12 mouse cellular contexts compared by ENCODE assay signal in genomic region chr19:6302114-6302513, GRCm38 (mm10). TPM values are rescaled to one million over a fixed set of nuclear protein-coding genes. Genes with fewer than 3 reads are reported as not detected.
DNase-seq lines count a peak whose midpoint lies in the region; ATAC-seq and TF ChIP-seq lines count a peak whose summit lies in the region.
"Had no signal": no experiment of that assay in that cellular context is flagged by ENCODE, and none has a peak within 500 bp of the region (broad histone marks: within the 10 kb centered on the region; RNA-seq: fewer than 3 reads in every experiment).

No protein-coding gene starts in this region.

- peaks cover 25% of the 10 kb centered on the region for H3K36me3 ChIP-seq in hindbrain, postnatal 0 days (ENCODE audit: insufficient read depth, low read length)
- no peaks in the 10 kb centered on the region for H3K36me3 ChIP-seq in hindbrain, embryonic 11.5 days (ENCODE audit: control insufficient read depth, insufficient read depth, low read length)
- peaks cover 28% of the 10 kb centered on the region for H3K36me3 ChIP-seq in embryonic facial prominence, embryonic 15.5 days
- H3K36me3 ChIP-seq in liver, embryonic 16.5 days (ENCODE audit: control insufficient read depth, insufficient read depth), result peaks cover 14% of the 10 kb centered on the region

- peak overlapping the region; percentile 88 for H3K27ac ChIP-seq in cerebellum, adult 2 months (ENCODE audit: insufficient read depth, low read length)
- H3K27ac ChIP-seq in hindbrain, postnatal 0 days, result peak overlapping the region; percentile 68
- no peak overlapping the region for H3K27ac ChIP-seq in hindbrain, embryonic 11.5 days (ENCODE audit: low read depth, low read length)
- 0 out of 2 replicates have a peak overlapping the region, but pooled peaks have one; percentile 31 for H3K27ac ChIP-seq in embryonic facial prominence, embryonic 15.5 days (replicated peaks)
- H3K27ac ChIP-seq in liver, embryonic 16.5 days (ENCODE audit: low read length), result peak overlapping the region; percentile 96
- H3K27ac ChIP-seq: neural tube, embryonic 13.5 days had no signal

- TF ChIP-seq POLR2A in cerebellum, adult 2 months (IDR thresholded peaks at IDR 0.05; ENCODE audit: borderline replicate concordance, insufficient read depth, low read length), result no peak

- H3K27me3 ChIP-seq in cerebellum, adult 2 months (ENCODE audit: control insufficient read depth, insufficient read depth, low read length), result no peaks in the 10 kb centered on the region
- H3K27me3 ChIP-seq in hindbrain, postnatal 0 days (ENCODE audit: insufficient read depth, low read length), result no peaks in the 10 kb centered on the region
- H3K27me3 ChIP-seq in hindbrain, embryonic 11.5 days (ENCODE audit: control insufficient read depth, insufficient read depth, low read length), result no peaks in the 10 kb centered on the region
- no peaks in the 10 kb centered on the region for H3K27me3 ChIP-seq in embryonic facial prominence, embryonic 15.5 days
- H3K27me3 ChIP-seq in liver, embryonic 16.5 days (ENCODE audit: control insufficient read depth, insufficient read depth, low read depth, low read length), result no peaks in the 10 kb centered on the region
- H3K27me3 ChIP-seq: neural tube, embryonic 13.5 days had no signal

- H3K9me3 ChIP-seq in hindbrain, postnatal 0 days (ENCODE audit: low read length), result no peaks in the 10 kb centered on the region
- no peaks in the 10 kb centered on the region for H3K9me3 ChIP-seq in hindbrain, embryonic 11.5 days (ENCODE audit: control insufficient read depth, low read length)
- H3K9me3 ChIP-seq in embryonic facial prominence, embryonic 15.5 days (replicated peaks), result no peaks in the 10 kb centered on the region
- H3K9me3 ChIP-seq in liver, embryonic 16.5 days (replicated peaks; ENCODE audit: control insufficient read depth, low read length), result no peaks in the 10 kb centered on the region
- H3K9me3 ChIP-seq: neural tube, embryonic 13.5 days had no signal

- TF ChIP-seq CTCF in cerebellum, adult 2 months (IDR thresholded peaks at IDR 0.05; ENCODE audit: borderline replicate concordance, insufficient read depth, low read depth, low read length), result no peak
- TF ChIP-seq CTCF in hindbrain, postnatal 0 days (IDR thresholded peaks at IDR 0.05; ENCODE audit: low read depth), result no peak

- 69% methylated on average over 5 of the region's 5 CpGs for WGBS in cerebellum, adult 2 months
- 92% methylated on average over 5 of the region's 5 CpGs for WGBS in hindbrain, postnatal 0 days
- 95% methylated on average over 5 of the region's 5 CpGs for WGBS in hindbrain, embryonic 11.5 days
- WGBS in embryonic facial prominence, embryonic 15.5 days, result 88% methylated on average over 5 of the region's 5 CpGs
- WGBS in liver, embryonic 16.5 days (ENCODE audit: insufficient replicate concordance), result 57% methylated on average over 5 of the region's 5 CpGs

- no peak overlapping the region for H3K4me2 ChIP-seq in hindbrain, postnatal 0 days (ENCODE audit: low read depth, low read length)
- no peak overlapping the region for H3K4me2 ChIP-seq in hindbrain, embryonic 11.5 days (replicated peaks; ENCODE audit: low read depth, low read length)
- no peak overlapping the region for H3K4me2 ChIP-seq in embryonic facial prominence, embryonic 15.5 days (replicated peaks)
- no peak overlapping the region for H3K4me2 ChIP-seq in liver, embryonic 16.5 days (ENCODE audit: low read depth, low read length)
- H3K4me2 ChIP-seq: neural tube, embryonic 13.5 days had no signal

- no peak for ATAC-seq in hindbrain, postnatal 0 days
- no peak for ATAC-seq in hindbrain, embryonic 11.5 days (ENCODE audit: low FRiP score)
- no peak for ATAC-seq in embryonic facial prominence, embryonic 15.5 days (ENCODE audit: insufficient number of reproducible peaks, low FRiP score, low TSS enrichment, low read depth)
- no peak for ATAC-seq in liver, embryonic 16.5 days (ENCODE audit: low read depth)
- ATAC-seq: midbrain, embryonic 16.5 days had no signal

- H3K4me1 ChIP-seq in cerebellum, adult 2 months (ENCODE audit: control insufficient read depth, insufficient read depth, low read length), result peaks cover 58% of the 10 kb centered on the region
- 0 out of 2 replicates have a peak, but pooled peaks cover 4% of the 10 kb centered on the region for H3K4me1 ChIP-seq in hindbrain, postnatal 0 days (ENCODE audit: insufficient read depth, low read length)
- no peaks in the 10 kb centered on the region for H3K4me1 ChIP-seq in hindbrain, embryonic 11.5 days (replicated peaks; ENCODE audit: control insufficient read depth, insufficient read depth, low read length)
- H3K4me1 ChIP-seq in embryonic facial prominence, embryonic 15.5 days, result peaks cover 36% of the 10 kb centered on the region
- H3K4me1 ChIP-seq in liver, embryonic 16.5 days (ENCODE audit: control insufficient read depth, low read depth, low read length), result peaks cover 87% of the 10 kb centered on the region

- no peak for DNase-seq in cerebellum, adult 2 months
- DNase-seq in cerebellum, adult 9-11 months, result no peak
- DNase-seq in hindbrain, postnatal 0 days (ENCODE audit: low spot score), result no peak
- DNase-seq in hindbrain, embryonic 11.5 days (ENCODE audit: low spot score), result no peak
- DNase-seq in frontal cortex, postnatal 10 days (ENCODE audit: low spot score in 2 of 2), result no peak
- no peak for DNase-seq in frontal cortex, postnatal 14 days (ENCODE audit: low spot score in 2 of 2)
- DNase-seq: kidney, adult 8-10 months; lung, postnatal 36 days had no signal

- no peak overlapping the region for H3K4me3 ChIP-seq in cerebellum, adult 2 months (replicated peaks; ENCODE audit: insufficient read depth, low read depth, low read length)
- no peak overlapping the region for H3K4me3 ChIP-seq in hindbrain, postnatal 0 days (ENCODE audit: low read length)
- no peak overlapping the region for H3K4me3 ChIP-seq in hindbrain, embryonic 11.5 days (ENCODE audit: low read depth, low read length)
- no peak overlapping the region for H3K4me3 ChIP-seq in embryonic facial prominence, embryonic 15.5 days (replicated peaks)
- H3K4me3 ChIP-seq in liver, embryonic 16.5 days (ENCODE audit: low read depth, low read length), result no peak overlapping the region
- H3K4me3 ChIP-seq: neural tube, embryonic 13.5 days had no signal

- H3K9ac ChIP-seq in hindbrain, postnatal 0 days (replicated peaks; ENCODE audit: low read length), result no peak overlapping the region
- H3K9ac ChIP-seq in hindbrain, embryonic 11.5 days (ENCODE audit: low read depth, low read length), result no peak overlapping the region
- H3K9ac ChIP-seq in embryonic facial prominence, embryonic 15.5 days, result no peak overlapping the region
- no peak overlapping the region for H3K9ac ChIP-seq in liver, embryonic 16.5 days (ENCODE audit: low read depth, low read length)
- H3K9ac ChIP-seq: neural tube, embryonic 13.5 days had no signal

RNA-seq across cellular contexts. Expression of gene Cdc42bpg, which starts 4.1 kb away (rescaled TPM):
- 33.1 and 36.5 TPM in 2 replicates for polyA plus RNA-seq in cerebellum, adult 2 months (2012; rRNA removed)
- total RNA-seq in hindbrain, postnatal 0 days (2014; rRNA removed), result 3.1 and 6.0 TPM in 2 replicates
- polyA plus RNA-seq in hindbrain, postnatal 0 days (2015; fragmentation: Nextera tagmentation; extraction: Ambion mirVana), result 0.29 and 0.33 TPM in 2 replicates
- polyA plus RNA-seq in hindbrain, embryonic 11.5 days (2014; fragmentation: Nextera tagmentation; extraction: Ambion mirVana), result 0.50 and 0.82 TPM in 2 replicates
- 1.5 and 2.5 TPM in 2 replicates for polyA plus RNA-seq in embryonic facial prominence, embryonic 15.5 days (2015; fragmentation: Nextera tagmentation; extraction: Ambion mirVana)
- 0.34 and 0.40 TPM in 2 replicates for polyA plus RNA-seq in liver, embryonic 16.5 days (2015; fragmentation: Nextera tagmentation; extraction: Ambion mirVana)

RNA-seq across cellular contexts. Expression of gene Ehd1, which starts 25.6 kb away (rescaled TPM):
- 168 and 220 TPM in 2 replicates for polyA plus RNA-seq in cerebellum, adult 2 months (2012; rRNA removed)
- total RNA-seq in hindbrain, postnatal 0 days (2014; rRNA removed), result 127 and 135 TPM in 2 replicates
- polyA plus RNA-seq in hindbrain, postnatal 0 days (2015; fragmentation: Nextera tagmentation; extraction: Ambion mirVana), result 76.5 and 77.5 TPM in 2 replicates
- 62.6 and 67.4 TPM in 2 replicates for polyA plus RNA-seq in hindbrain, embryonic 11.5 days (2014; fragmentation: Nextera tagmentation; extraction: Ambion mirVana)
- 77.2 and 83.5 TPM in 2 replicates for polyA plus RNA-seq in embryonic facial prominence, embryonic 15.5 days (2015; fragmentation: Nextera tagmentation; extraction: Ambion mirVana)
- polyA plus RNA-seq in liver, embryonic 16.5 days (2015; fragmentation: Nextera tagmentation; extraction: Ambion mirVana), result 62.1 and 68.6 TPM in 2 replicates

RNA-seq across cellular contexts. Expression of gene Men1, which starts 32.7 kb away (rescaled TPM):
- polyA plus RNA-seq in cerebellum, adult 2 months (2012; rRNA removed), result 84.1 and 85.5 TPM in 2 replicates
- 69.6 and 93.4 TPM in 2 replicates for total RNA-seq in hindbrain, postnatal 0 days (2014; rRNA removed)
- polyA plus RNA-seq in hindbrain, postnatal 0 days (2015; fragmentation: Nextera tagmentation; extraction: Ambion mirVana), result 57.8 and 59.5 TPM in 2 replicates
- polyA plus RNA-seq in hindbrain, embryonic 11.5 days (2014; fragmentation: Nextera tagmentation; extraction: Ambion mirVana), result 43.0 and 51.3 TPM in 2 replicates
- 82.1 and 91.7 TPM in 2 replicates for polyA plus RNA-seq in embryonic facial prominence, embryonic 15.5 days (2015; fragmentation: Nextera tagmentation; extraction: Ambion mirVana)
- polyA plus RNA-seq in liver, embryonic 16.5 days (2015; fragmentation: Nextera tagmentation; extraction: Ambion mirVana), result 19.5 and 21.0 TPM in 2 replicates

RNA-seq across cellular contexts. Expression of gene Map4k2, which starts 38.8 kb away (rescaled TPM):
- polyA plus RNA-seq in cerebellum, adult 2 months (2012; rRNA removed), result 317 and 326 TPM in 2 replicates
- total RNA-seq in hindbrain, postnatal 0 days (2014; rRNA removed), result 102 TPM in 2 replicates
- 18.6 and 21.4 TPM in 2 replicates for polyA plus RNA-seq in hindbrain, postnatal 0 days (2015; fragmentation: Nextera tagmentation; extraction: Ambion mirVana)
- polyA plus RNA-seq in hindbrain, embryonic 11.5 days (2014; fragmentation: Nextera tagmentation; extraction: Ambion mirVana), result 6.7 and 8.5 TPM in 2 replicates
- 15.6 and 16.7 TPM in 2 replicates for polyA plus RNA-seq in embryonic facial prominence, embryonic 15.5 days (2015; fragmentation: Nextera tagmentation; extraction: Ambion mirVana)
- polyA plus RNA-seq in liver, embryonic 16.5 days (2015; fragmentation: Nextera tagmentation; extraction: Ambion mirVana), result 8.2 and 8.6 TPM in 2 replicates
